In the genomic region with DNA sequence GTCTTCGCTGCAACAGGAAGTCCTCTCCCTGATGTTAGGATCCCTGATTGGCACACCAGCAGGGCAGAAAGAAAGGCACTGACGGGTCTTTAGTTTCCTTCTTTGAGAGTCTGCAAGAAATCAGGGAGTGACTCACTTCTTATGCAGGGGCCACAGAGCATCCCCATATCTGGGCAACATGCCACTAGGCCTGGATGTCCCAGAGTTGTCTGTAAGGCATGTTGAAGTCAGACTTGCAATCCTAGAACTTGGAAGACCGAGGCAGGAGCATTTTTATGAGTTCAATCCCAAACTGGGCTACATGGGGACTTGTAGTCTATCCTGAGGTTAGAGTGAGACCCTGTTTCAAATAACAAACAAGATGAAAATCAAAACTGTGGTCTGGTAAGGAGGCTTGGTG, we compare ENCODE assay signal across 9 mouse cellular contexts. TPM values are rescaled to one million over a fixed set of nuclear protein-coding genes. Genes with fewer than 3 reads are reported as not detected.
DNase-seq lines count a peak whose midpoint lies in the region; ATAC-seq lines count a peak whose summit lies in the region.
"Had no signal": no experiment of that assay in that cellular context is flagged by ENCODE, and none has a peak within 500 bp of the region (broad histone marks: within the 10 kb centered on the region; RNA-seq: fewer than 3 reads in every experiment).

No protein-coding gene starts in this region.

- ATAC-seq in granulocyte monocyte progenitor cell, adult 5-6 weeks (replicated peaks; ENCODE audit: poor library complexity, severe bottlenecking) = peak; percentile 35; the same call in 1 of the 2 replicates

- DNase-seq in 3134 (ENCODE audit: extremely low read depth, insufficient read length, low spot score) = peak; percentile 57
- DNase-seq in NIH3T3 (ENCODE audit: low read depth) = peak; percentile 67
- peak; percentile 33 for DNase-seq in adrenal gland, adult 8-10 months
- DNase-seq in adrenal gland, postnatal 25 days = peak; percentile 16
- peak; percentile 25 for DNase-seq in gastrocnemius, adult 18-20 months (ENCODE audit: low spot score)
- peak; percentile 24 for DNase-seq in lung, postnatal 36 days

RNA-seq across cellular contexts. Expression of a gene that starts 3.1 kb away (rescaled TPM):
- total RNA-seq in adrenal gland, adult 8-10 months (2022) = 100 to 1,000 TPM in 3 of 4 experiments, 10 to 100 TPM in 1; 76.0 to 128 (median 116) TPM
- total RNA-seq in adrenal gland, postnatal 25 days (2021) = 70.1 and 72.8 TPM in 2 replicates
- 100 to 1,000 TPM in 1 of 2 experiments, 10 to 100 TPM in 1; 84.4 to 104 TPM for total RNA-seq in gastrocnemius, adult 18-20 months (2021)
- 0.71 and 3.4 TPM in 2 replicates for total RNA-seq in granulocyte monocyte progenitor cell, adult 5-6 weeks (2014; fragmentation: Nextera tagmentation)
- 2.7 and 3.7 TPM in 2 replicates for total RNA-seq in granulocyte monocyte progenitor cell, adult 5-6 weeks (2017)
- total RNA-seq: hematopoietic stem cell, adult 5-6 weeks; MEL had no signal

RNA-seq across cellular contexts. Expression of a gene that starts 47.7 kb away (rescaled TPM):
- 100 to 1,000 TPM in 2 of 4 experiments, 10 to 100 TPM in 2; 53.6 to 168 (median 102) TPM for total RNA-seq in adrenal gland, adult 8-10 months (2022)
- total RNA-seq in adrenal gland, postnatal 25 days (2021) = 38.3 and 38.4 TPM in 2 replicates
- 10 to 100 TPM; 42.4 to 64.1 TPM for total RNA-seq in gastrocnemius, adult 18-20 months (2021)
- total RNA-seq in granulocyte monocyte progenitor cell, adult 5-6 weeks (2014; fragmentation: Nextera tagmentation) = not detected in 2 replicates
- total RNA-seq in granulocyte monocyte progenitor cell, adult 5-6 weeks (2017) = not detected in 2 replicates

Comparison
In these comparisons a context has a peak if more than half of its experiments do, and no peak if none do; other contexts are left out.
1. Peak in every context shown above with its lines: DNase-seq and ATAC-seq.
2. DNase-seq: peak in every context shown above with its lines; median percentile 67 in NIH3T3; 57 in 3134; 33 in adrenal gland, adult 8-10 months; 25 in gastrocnemius, adult 18-20 months; 24 in lung, postnatal 36 days; 16 in adrenal gland, postnatal 25 days.
3. RNA of a gene that starts 3.1 kb away (total RNA-seq): 76.0 to 128 TPM in adrenal gland, adult 8-10 months, 84.4 to 104 TPM in gastrocnemius, adult 18-20 months and 70.1 to 72.8 TPM in adrenal gland, postnatal 25 days; 0.71 to 3.7 TPM in granulocyte monocyte progenitor cell, adult 5-6 weeks; every median in the first group is over 10 times any median in the second.
4. RNA of a gene that starts 47.7 kb away (total RNA-seq): 53.6 to 168 TPM in adrenal gland, adult 8-10 months, 42.4 to 64.1 TPM in gastrocnemius, adult 18-20 months and 38.3 to 38.4 TPM in adrenal gland, postnatal 25 days; not detected in granulocyte monocyte progenitor cell, adult 5-6 weeks; every median in the first group is over 10 times any median in the second.